18 mouse cellular contexts compared by ENCODE assay signal in the genomic region with DNA sequence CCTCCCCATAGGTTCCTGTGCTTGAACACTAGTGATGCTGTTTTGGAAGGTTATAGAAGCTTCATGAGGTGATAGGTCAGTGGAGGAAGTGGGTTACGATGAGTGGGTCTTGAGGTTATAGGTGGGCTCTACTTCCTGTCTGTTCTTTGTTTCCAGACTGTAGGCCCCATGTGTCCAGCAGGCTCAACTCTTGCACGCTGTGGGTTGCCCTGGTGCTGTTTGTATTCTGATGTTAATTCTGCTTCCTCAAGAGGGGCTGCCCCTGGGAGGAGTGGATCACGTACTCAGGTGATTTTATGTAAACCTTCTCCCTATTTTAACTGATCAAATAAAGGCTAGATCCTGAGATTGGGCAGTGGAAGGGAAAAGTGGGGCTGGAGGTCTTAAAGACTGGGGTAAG.
A peak's percentile ranks its signal among the peaks of the same experiment; 100 is the strongest.
DNase-seq lines count a peak whose midpoint lies in the region; ATAC-seq and TF ChIP-seq lines count a peak whose summit lies in the region.
"Had no signal": no experiment of that assay in that cellular context is flagged by ENCODE, and none has a peak within 500 bp of the region (broad histone marks: within the 10 kb centered on the region; RNA-seq: fewer than 3 reads in every experiment).

No protein-coding gene starts in this region.

- no peak for TF ChIP-seq CTCF in CH12.LX (conservative IDR thresholded peaks at IDR 0.05 in 1 of 2, IDR thresholded peaks at IDR 0.05 in 1 of 2; ENCODE audit: low read depth in 2 of 2, low read length in 2 of 2)

- no peaks in the 10 kb centered on the region for H3K36me3 ChIP-seq in CH12.LX (replicated peaks in 1 of 2; ENCODE audit: control insufficient read depth in 1 of 2, insufficient read depth in 1 of 2, low read length in 1 of 2)
- H3K36me3 ChIP-seq in kidney, embryonic 15.5 days = no peaks in the 10 kb centered on the region
- H3K36me3 ChIP-seq: G1E had no signal

- H3K4me1 ChIP-seq in CH12.LX (ENCODE audit: control insufficient read depth in 1 of 2, insufficient read depth in 2 of 2) = peaks cover 0 to 21% of the 10 kb centered on the region in 2 experiments; a peak in 3 of 4 replicates
- no peaks in the 10 kb centered on the region for H3K4me1 ChIP-seq in kidney, embryonic 15.5 days

- H3K79me2 ChIP-seq in CH12.LX (replicated peaks; ENCODE audit: control insufficient read depth, extremely low read depth, insufficient read depth, poor library complexity, severe bottlenecking) = no peaks in the 10 kb centered on the region

- 76% methylated on average over 3 of the region's 3 CpGs for WGBS in kidney, embryonic 15.5 days

- TF ChIP-seq EP300 in CH12.LX (IDR thresholded peaks at IDR 0.05; ENCODE audit: low read length) = peak; percentile 20; the same call in 1 of the 2 replicates

- DNase-seq in CH12.LX (ENCODE audit: extremely low read depth) = peak; percentile 60
- DNase-seq: adrenal gland, adult 2 months; adrenal gland, adult 8-10 months; adrenal gland, postnatal 10 days; adrenal gland, postnatal 14 days; adrenal gland, postnatal 25 days; adrenal gland, postnatal 36 days; B cell, adult 2 months; cerebellum, adult 11 months; cerebellum, adult 11-12 months; cerebellum, adult 18-20 months; cerebellum, adult 2 months; cerebellum, adult 8-10 months had no signal

- dilution Hi-C loops in CH12.LX (cut with MboI; ENCODE audit: extremely low pct_ligation_motif_present, extremely low pct_unique_long_range_greater_than_20kb, low sequenced_read_pairs) = no loop called here

- TF ChIP-seq RAD21 in CH12.LX (IDR thresholded peaks at IDR 0.05; ENCODE audit: low read depth, low read length) = no peak

- peaks cover 3% of the 10 kb centered on the region for H3K9me3 ChIP-seq in CH12.LX (replicated peaks; ENCODE audit: low read length)
- H3K9me3 ChIP-seq in kidney, embryonic 15.5 days (replicated peaks) = no peaks in the 10 kb centered on the region
- H3K9me3 ChIP-seq: G1E had no signal

- H3K4me2 ChIP-seq in CH12.LX (ENCODE audit: insufficient read depth, low read depth, poor library complexity, severe bottlenecking) = peak overlapping the region; percentile 27; the same call in 1 of the 2 replicates
- H3K4me2 ChIP-seq in kidney, embryonic 15.5 days = no peak overlapping the region

- no peak overlapping the region for H3K4me3 ChIP-seq in CH12.LX (replicated peaks in 1 of 3; ENCODE audit: low read depth in 2 of 3, low read length in 2 of 3, poor library complexity in 1 of 3)
- no peak overlapping the region for H3K4me3 ChIP-seq in kidney, embryonic 15.5 days (replicated peaks)

- no peak for ATAC-seq in kidney, embryonic 15.5 days (replicated peaks; ENCODE audit: low FRiP score)
- ATAC-seq: activated CD4-positive, CD25-positive, alpha-beta regulatory T cell, adult 4 months; CD4-positive, CD25-positive, alpha-beta regulatory T cell, adult 4 months; Patski had no signal

- in situ Hi-C loops in CH12.LX (cut with MboI; ENCODE audit: low pct_ligation_motif_present, low pct_unique_long_range_greater_than_20kb, low sequenced_read_pairs) = no loop called here

- no peaks in the 10 kb centered on the region for H3K27me3 ChIP-seq in CH12.LX (replicated peaks)
- no peaks in the 10 kb centered on the region for H3K27me3 ChIP-seq in kidney, embryonic 15.5 days
- H3K27me3 ChIP-seq: Patski had no signal

- TF ChIP-seq POLR2A in CH12.LX (IDR thresholded peaks at IDR 0.05; ENCODE audit: low read depth, low read length) = no peak

- peak overlapping the region; percentile 17; the same call in 1 of the 2 replicates for H3K9ac ChIP-seq in CH12.LX (ENCODE audit: insufficient read depth, low read depth)
- no peak overlapping the region for H3K9ac ChIP-seq in kidney, embryonic 15.5 days

- no peak overlapping the region; the same call in 1 of the 2 replicates for H3K27ac ChIP-seq in CH12.LX (ENCODE audit: insufficient read depth, low read depth)
- H3K27ac ChIP-seq in kidney, embryonic 15.5 days = no peak overlapping the region

TF ChIP-seq in CH12.LX, 34 proteins besides CTCF, POLR2A, EP300 and RAD21:
- TF ChIP-seq ZC3H11A (IDR thresholded peaks at IDR 0.05; ENCODE audit: low read depth, low read length) (no peak), RCOR1 (conservative IDR thresholded peaks at IDR 0.05; ENCODE audit: low read depth, low read length) (0 out of 2 replicates have a peak, but pooled peaks have one; percentile 39), MXI1 (IDR thresholded peaks at IDR 0.05; ENCODE audit: low read depth, low read length) (no peak; the same call in 1 of the 2 replicates), USF2 (conservative IDR thresholded peaks at IDR 0.05; ENCODE audit: low read depth, low read length) (no peak), PAX5 (IDR thresholded peaks at IDR 0.05; ENCODE audit: low read length) (no peak), ETS1 (conservative IDR thresholded peaks at IDR 0.05; ENCODE audit: low read depth, low read length) (0 out of 2 replicates have a peak, but pooled peaks have one; percentile 8), CHD1 (IDR thresholded peaks at IDR 0.05; ENCODE audit: low read depth, low read length) (no peak), KAT2A (IDR thresholded peaks at IDR 0.05; ENCODE audit: insufficient replicate concordance, low read length) (no peak), SMC3 (IDR thresholded peaks at IDR 0.05; ENCODE audit: low read depth, low read length) (no peak), ELF1 (IDR thresholded peaks at IDR 0.05; ENCODE audit: low read depth, low read length) (peak; percentile 42; the same call in 1 of the 2 replicates), CHD2 (IDR thresholded peaks at IDR 0.05; ENCODE audit: low read length) (no peak), TBP (conservative IDR thresholded peaks at IDR 0.05; ENCODE audit: low read depth, low read length) (no peak), BHLHE40 (IDR thresholded peaks at IDR 0.05; ENCODE audit: low read depth, low read length) (peak; percentile 58; the same call in 1 of the 2 replicates), ZMIZ1 (IDR thresholded peaks at IDR 0.05; ENCODE audit: low read depth, low read length) (no peak), GABPA (IDR thresholded peaks at IDR 0.05; ENCODE audit: insufficient replicate concordance, low read depth, low read length) (no peak), MAX (IDR thresholded peaks at IDR 0.05; ENCODE audit: low read length) (no peak; the same call in 1 of the 2 replicates), JUND (conservative IDR thresholded peaks at IDR 0.05; ENCODE audit: low read depth, low read length) (no peak), ZKSCAN1 (IDR thresholded peaks at IDR 0.05; ENCODE audit: borderline replicate concordance, low read depth, low read length) (no peak)
TF ChIP-seq in CH12.LX: peak in this region for 4.
